Mouse (Mus musculus) lung, embryonic 14.5 days (tissue): ENCODE measurements around the gene Tsks. TPM values are rescaled to one million over a fixed set of nuclear protein-coding genes. Genes with fewer than 3 reads are reported as not detected.

Experiments
- ATAC-seq: fragments of 200-750 bp; cut with Nextera tagmentation; 2 replicates; pipeline ENCODE4 v1.8.0; 2017; ENCODE audit warnings: mild to moderate bottlenecking, moderate TSS enrichment, moderate library complexity; ENCODE audit not compliant: insufficient read depth
- DNase-seq: peaks from one replicate; pipeline ENCODE4 v3.0.0-alpha.2; 2015
- H3K27ac ChIP-seq: fragments of 300-500 bp; sonication (generic); 2 replicates; pipeline ENCODE4 v1.5.1; 2014; ENCODE audit warnings: low read depth, mild to moderate bottlenecking, moderate library complexity
- H3K27me3 ChIP-seq: fragments of 300-500 bp; sonication (generic); 2 replicates; pipeline ENCODE4 v1.6.1; 2014; ENCODE audit warnings: low read length, control low read depth; ENCODE audit not compliant: insufficient read depth
- H3K36me3 ChIP-seq: fragments of 300-500 bp; sonication (generic); 2 replicates; pipeline ENCODE4 v1.6.1; 2014; ENCODE audit warnings: control low read depth; ENCODE audit not compliant: insufficient read depth
- H3K4me1 ChIP-seq: fragments of 300-500 bp; sonication (generic); 2 replicates; pipeline ENCODE4 v1.6.1; 2014; ENCODE audit warnings: antibody characterized with exemption, control low read depth; ENCODE audit not compliant: insufficient read depth
- H3K4me2 ChIP-seq: fragments of 300-500 bp; sonication (generic); 2 replicates; pipeline ENCODE4 v1.6.1; 2014; ENCODE audit warnings: mild to moderate bottlenecking
- H3K4me3 ChIP-seq: fragments of 300-500 bp; sonication (generic); 2 replicates; pipeline ENCODE4 v1.5.1; 2014; ENCODE audit warnings: low read depth, low read length
- H3K9ac ChIP-seq: fragments of 300-500 bp; sonication (generic); 2 replicates; pipeline ENCODE4 v1.6.1; 2014
- H3K9me3 ChIP-seq: fragments of 300-500 bp; sonication (generic); 2 replicates; pipeline ENCODE4 v1.6.1; 2016; ENCODE audit warnings: low read depth, low read length, control low read depth
- CTCF ChIP-seq: IDR thresholded peaks from 2 replicates; pipeline ENCODE4 v1.5.1; 2016; ENCODE audit warnings: antibody characterized with exemption, low read depth
- WGBS: fragments of 180-500 bp; shearing (Covaris S2); extraction: QIAGEN DNeasy Blood & Tissue Kit; methylation state at CpG from one replicate; pipeline ENCODE4 v1.1.7; 2014; 5-methylcytosine and 5-hydroxymethylcytosine counted together
- polyA plus RNA-seq: library from polyadenylated mRNA; unstranded; fragments of >200 nt; fragmentation: Nextera tagmentation; extraction: Ambion mirVana; gene quantifications from 2 replicates; pipeline ENCODE4 v1.2.1, GENCODE M21; 2014

Gene Tsks
- polyA plus RNA-seq = 0.11 and 0.14 TPM in 2 replicates

GRCm38 (mm10) chr7:44942904-44943303 is at the start of gene Tsks:
Gene Tsks (plus strand): TSS chr7:44943204.
- no peak within 1 kb of the TSS for H3K4me3 ChIP-seq
- H3K9ac ChIP-seq = no peak within 1 kb of the TSS
- DNase-seq (no peak), ATAC-seq (no peak)
- no peaks in the 10 kb centered on the region for H3K36me3 ChIP-seq
- WGBS = 73% methylated on average over 7 of the region's 7 CpGs
- no peak within 1 kb of the TSS for H3K27ac ChIP-seq
- no peak for TF ChIP-seq CTCF
- H3K4me2 ChIP-seq = no peak within 1 kb of the TSS
- H3K27me3 ChIP-seq = no peaks in the 10 kb centered on the region
- no peaks in the 10 kb centered on the region for H3K9me3 ChIP-seq
- no peaks in the 10 kb centered on the region for H3K4me1 ChIP-seq

- TF ChIP-seq CTCF = no peak
- Histone ChIP-seq H3K4me1 (peaks cover 22% of the 10 kb centered on the region), H3K9me3 (no peaks in the 10 kb centered on the region), H3K27ac (peak overlapping the region; percentile 93; the same call in 1 of the 2 replicates), H3K9ac (no peak overlapping the region), H3K27me3 (no peaks in the 10 kb centered on the region), H3K36me3 (peaks cover 14% of the 10 kb centered on the region), H3K4me2 (no peak overlapping the region), H3K4me3 (no peak overlapping the region)
- ATAC-seq = no peak
- DNase-seq = no peak
- WGBS = 84% methylated on average over 3 of the region's 3 CpGs
Measured at GRCm38 (mm10) chr7:44894175-44894574, 48.8 kb upstream of the Tsks start.

GRCm38 (mm10) chr7:44895206-44895592 is 47.8 kb upstream of the Tsks start:
- no peaks in the 10 kb centered on the region for H3K9me3 ChIP-seq
- peaks cover 17% of the 10 kb centered on the region for H3K36me3 ChIP-seq
- DNase-seq = no peak
- peaks cover 22% of the 10 kb centered on the region for H3K4me1 ChIP-seq
- H3K9ac ChIP-seq = no peak overlapping the region
- peak overlapping the region; percentile 87; the same call in 1 of the 2 replicates for H3K27ac ChIP-seq
- WGBS = 65% methylated on average over 7 of the region's 7 CpGs
- H3K27me3 ChIP-seq = no peaks in the 10 kb centered on the region
- ATAC-seq = no peak
- peak overlapping the region; percentile 69 for H3K4me2 ChIP-seq
- peak overlapping the region; percentile 68 for H3K4me3 ChIP-seq
- no peak for TF ChIP-seq CTCF

DNA sequence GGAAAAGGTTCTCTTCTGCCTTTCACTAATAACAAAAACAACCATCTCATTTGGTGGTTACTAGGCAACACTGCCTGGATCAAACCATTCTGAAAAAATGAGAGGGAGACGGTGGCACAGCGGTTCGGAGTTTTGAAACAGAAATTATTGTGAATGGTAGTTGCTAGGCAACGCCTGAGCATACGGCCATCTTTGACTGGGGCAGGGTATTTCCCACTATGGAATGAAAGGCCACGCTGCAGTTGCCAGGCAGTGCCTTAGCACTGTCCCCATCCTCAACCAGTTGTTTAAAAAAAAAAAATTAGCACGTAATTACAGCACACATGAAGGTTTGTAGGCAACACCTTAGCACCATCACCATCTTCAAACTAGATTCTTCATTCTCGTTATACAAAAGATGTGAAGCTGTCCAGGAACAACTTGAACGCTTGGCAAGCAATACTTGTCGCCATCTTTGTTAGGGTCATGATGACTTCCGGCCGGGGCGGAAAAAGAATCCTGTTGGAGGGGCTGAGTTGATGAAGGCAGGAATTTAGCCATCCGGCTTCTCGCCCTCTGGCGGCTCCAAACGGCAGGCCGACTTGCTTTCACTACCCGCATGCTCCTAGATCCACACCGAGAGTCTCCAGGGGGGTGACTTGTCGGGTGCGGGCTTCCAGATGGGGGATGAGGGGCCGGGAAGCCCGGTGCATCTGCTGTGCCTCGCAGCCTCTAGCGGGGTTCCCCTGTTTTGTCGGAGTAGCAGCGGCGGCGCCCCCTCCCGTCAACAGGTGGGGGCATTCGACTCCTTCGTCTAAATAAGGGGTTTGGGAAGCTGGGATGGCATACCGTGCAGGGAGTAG is 47.2 kb upstream of the Tsks start, which contains the start of gene Fuz:
Gene Fuz, plus strand, starts transcription at position 487 of the 842 bp plus-strand sequence.
- Histone ChIP-seq H3K27ac (peak within 1 kb of the TSS; percentile 87), H3K4me3 (peak within 1 kb of the TSS; percentile 68), H3K9ac (peak within 1 kb of the TSS; percentile 75), H3K4me2 (peak within 1 kb of the TSS; percentile 69), H3K4me1 (peaks cover 19% of the 10 kb centered on the region), H3K36me3 (peaks cover 23% of the 10 kb centered on the region), H3K27me3 (no peaks in the 10 kb centered on the region), H3K9me3 (no peaks in the 10 kb centered on the region)
- ATAC-seq = peak; percentile 48
- DNase-seq = peak; percentile 97
- TF ChIP-seq CTCF = peak; percentile 72
- under 1% methylated on average over 34 of the region's 34 CpGs for WGBS

- Histone ChIP-seq H3K4me3 (peak overlapping the region; percentile 68), H3K4me1 (peaks cover 19% of the 10 kb centered on the region), H3K27ac (peak overlapping the region; percentile 87), H3K4me2 (peak overlapping the region; percentile 69), H3K9me3 (no peaks in the 10 kb centered on the region), H3K9ac (peak overlapping the region; percentile 75), H3K27me3 (no peaks in the 10 kb centered on the region), H3K36me3 (peaks cover 25% of the 10 kb centered on the region)
- DNase-seq (peak; percentile 26), ATAC-seq (no peak)
- TF ChIP-seq CTCF = no peak
- 26% methylated on average over 10 of the region's 10 CpGs for WGBS
Measured at GRCm38 (mm10) chr7:44896499-44896898, 46.5 kb upstream of the Tsks start.

DNA sequence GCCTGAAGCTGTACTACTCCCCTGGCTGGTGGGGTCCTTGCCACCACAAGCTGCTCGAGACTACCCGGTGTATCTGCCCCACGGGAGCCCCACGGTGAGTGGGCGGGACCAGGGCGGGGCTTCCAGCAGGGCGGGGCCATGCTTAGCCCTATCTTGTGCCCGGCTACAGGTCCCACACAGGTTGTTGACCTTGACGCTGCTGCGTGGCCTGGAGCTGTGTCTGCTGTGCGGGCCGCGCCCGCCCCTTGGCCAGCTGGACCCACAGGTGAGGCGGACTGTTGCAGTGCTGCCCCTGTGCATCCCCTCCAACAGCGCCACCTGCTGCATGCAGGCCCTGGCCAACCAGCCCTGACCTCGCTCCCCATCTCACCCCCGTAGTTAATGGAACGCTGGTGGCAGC is 44.4 kb upstream of the Tsks start:
- no peak overlapping the region for H3K27ac ChIP-seq
- peak; percentile 60 for TF ChIP-seq CTCF

DNA sequence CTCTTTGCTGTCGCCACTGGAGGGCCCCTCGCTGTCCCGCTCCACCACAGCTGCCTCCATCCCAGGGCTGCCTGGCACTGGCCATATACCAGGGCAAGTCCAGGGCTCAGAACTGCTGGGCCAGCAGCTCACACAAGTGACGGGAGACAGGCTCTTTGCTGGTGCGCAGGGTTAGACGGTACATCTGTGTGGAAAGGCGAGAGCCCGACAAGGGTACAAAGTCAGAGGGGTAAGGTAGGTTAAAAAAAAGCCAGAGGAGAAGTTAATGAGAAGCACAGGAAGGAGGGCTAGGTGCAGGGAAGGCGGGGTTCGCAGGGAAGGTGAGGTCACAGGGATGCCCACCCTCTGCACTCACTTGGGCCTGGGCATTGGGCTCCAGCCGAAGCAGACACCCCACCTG is 42.4 kb upstream of the Tsks start:
- Histone ChIP-seq H3K4me1 (peaks cover 6% of the 10 kb centered on the region; the same call in 1 of the 2 replicates), H3K4me2 (no peak overlapping the region), H3K9ac (no peak overlapping the region), H3K4me3 (no peak overlapping the region), H3K27me3 (no peaks in the 10 kb centered on the region), H3K9me3 (no peaks in the 10 kb centered on the region), H3K36me3 (peaks cover 65% of the 10 kb centered on the region), H3K27ac (no peak overlapping the region)
- WGBS = 89% methylated on average over 11 of the region's 11 CpGs
- ATAC-seq (no peak), DNase-seq (no peak)
- TF ChIP-seq CTCF = no peak

More for the DNA sequence above, 44.4 kb upstream of the Tsks start:
- Histone ChIP-seq H3K9me3 (no peaks in the 10 kb centered on the region), H3K4me3 (no peak overlapping the region), H3K36me3 (peaks cover 45% of the 10 kb centered on the region), H3K9ac (no peak overlapping the region), H3K4me2 (0 out of 2 replicates have a peak overlapping the region, but pooled peaks have one; percentile 12), H3K4me1 (peaks cover 12% of the 10 kb centered on the region), H3K27me3 (no peaks in the 10 kb centered on the region)
- 34% methylated on average over 19 of the region's 19 CpGs for WGBS
- ATAC-seq (no peak), DNase-seq (peak; percentile 11)
